Mouse (Mus musculus): ENCODE measurements around the gene Iqcf3. TPM values are rescaled to one million over a fixed set of nuclear protein-coding genes. Genes with fewer than 3 reads are reported as not detected.
"Not testable (repeated sequence)": the region's sequence is repeated elsewhere in the genome, so short reads cannot be mapped to it uniquely, and the experiment has no call there.

Gene Iqcf3
- polyA plus RNA-seq (2012; rRNA removed), result not detected in 2 replicates

DNA sequence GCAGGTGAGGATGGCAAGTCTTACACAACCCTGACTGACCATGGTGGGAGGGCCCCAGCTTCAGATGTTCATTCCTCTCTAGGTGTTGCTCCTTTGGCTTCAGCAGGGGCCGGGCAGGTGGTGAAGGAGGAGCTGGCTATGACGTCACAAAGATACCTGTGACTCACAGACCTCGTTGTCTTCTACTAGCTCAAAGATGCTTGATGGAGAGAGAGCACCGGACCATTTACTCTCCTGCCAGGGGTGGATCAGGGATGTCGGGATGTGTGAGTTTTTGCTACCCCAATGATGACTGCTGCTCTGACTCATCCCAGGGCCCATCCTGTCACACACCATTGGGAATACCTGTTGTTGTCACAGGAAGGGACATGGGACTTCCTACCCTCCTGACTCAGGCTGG is at the start of gene Iqcf3:
Gene Iqcf3, minus strand, starts transcription at position 101 of the 400 bp plus-strand sequence.
- DNase-seq (ENCODE audit: low read depth, low spot score), result no peak
- WGBS, result 85% methylated on average over 5 of the region's 5 CpGs

DNA sequence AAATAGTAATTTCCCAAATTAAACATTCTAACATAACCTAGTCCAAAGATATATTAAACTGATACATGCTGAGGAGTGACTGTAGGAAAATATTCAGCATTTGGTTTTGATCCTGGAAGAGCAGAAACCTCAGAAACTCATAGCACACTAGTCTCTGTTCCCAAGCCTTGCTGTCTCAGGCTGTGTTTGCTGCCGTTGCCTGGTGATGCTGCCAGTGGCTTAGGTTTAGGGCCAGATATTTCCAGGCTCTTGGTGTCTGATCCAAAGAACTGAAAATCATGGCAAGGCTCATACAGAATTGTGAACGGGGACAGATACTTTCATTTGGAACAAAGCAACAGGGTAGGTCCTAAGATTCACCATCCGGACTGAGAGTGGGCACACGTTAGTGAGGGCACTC is 49.3 kb upstream of the Iqcf3 start:
- 81% methylated on average over 4 of the region's 4 CpGs for WGBS
- no peak for DNase-seq (ENCODE audit: low read depth, low spot score)

GRCm38 (mm10) chr9:106600546-106600945 is 39.1 kb upstream of the Iqcf3 start:
- WGBS, result 22% methylated on average over 8 of the region's 8 CpGs
- peak; percentile 7 for DNase-seq (ENCODE audit: low read depth, low spot score)

DNA sequence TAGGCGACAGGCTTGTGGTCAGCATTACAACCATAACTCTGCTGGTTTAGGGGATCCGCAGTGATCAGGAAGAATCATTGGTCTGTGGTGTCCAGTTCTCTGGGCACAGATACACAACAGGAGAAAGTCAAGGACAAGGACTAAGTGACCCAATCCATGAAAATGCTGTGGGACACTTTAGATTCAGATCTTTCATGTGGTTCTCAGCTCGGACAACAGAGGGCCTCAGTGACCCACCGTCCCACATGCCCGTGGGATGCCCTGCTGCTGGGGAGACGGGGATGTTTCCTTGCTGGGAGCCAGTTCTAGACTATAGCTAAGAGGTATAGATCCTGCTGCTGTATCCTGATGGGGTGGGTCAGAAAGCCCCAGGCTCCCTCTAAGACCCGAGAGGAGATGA is 37.0 kb upstream of the Iqcf3 start:
- no peak for DNase-seq (ENCODE audit: low read depth, low spot score)
- WGBS, result 42% methylated on average over 7 of the region's 7 CpGs

DNA sequence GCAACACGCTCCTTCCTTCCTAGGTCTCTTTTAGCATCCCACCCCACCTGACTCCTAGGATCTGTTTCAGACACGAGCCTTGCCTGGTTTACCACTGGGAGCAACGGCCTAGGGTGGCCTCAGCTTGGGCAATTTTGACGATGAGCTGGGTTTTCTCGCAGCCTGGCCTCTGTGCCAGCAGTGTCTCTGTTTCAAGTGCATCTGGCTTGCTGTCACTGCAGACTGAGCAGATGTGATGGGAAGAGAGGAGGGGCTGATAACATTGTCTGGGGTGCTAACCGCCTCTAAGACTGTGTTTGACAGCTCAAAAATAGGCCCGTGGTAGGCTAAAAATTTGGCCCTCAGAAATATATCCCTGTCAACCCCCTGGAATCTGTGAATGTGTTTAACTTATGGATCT is 34.4 kb upstream of the Iqcf3 start:
- WGBS, result 71% methylated on average over 7 of the region's 7 CpGs

DNA sequence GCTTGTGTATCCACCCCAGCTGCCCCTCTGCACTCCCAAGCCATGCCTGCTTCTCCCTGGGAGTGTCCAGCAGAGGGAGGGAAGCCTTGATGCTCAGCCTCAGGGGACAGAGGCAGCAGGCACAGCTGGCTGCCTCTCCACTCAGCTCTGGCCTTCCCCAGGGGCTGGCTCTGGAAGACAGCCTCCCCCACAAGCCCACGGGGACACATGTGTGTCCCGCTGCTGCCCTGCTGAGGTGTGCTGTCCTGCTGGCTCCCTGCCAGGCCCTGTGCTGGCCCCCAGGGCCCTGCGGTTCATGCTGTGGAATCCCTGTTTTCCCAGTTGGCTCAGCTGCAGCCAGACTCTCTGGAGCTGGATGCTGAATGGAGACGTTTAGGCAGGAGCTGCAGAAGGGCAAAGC is 34.0 kb upstream of the Iqcf3 start:
- not testable (repeated sequence) for DNase-seq (ENCODE audit: low read depth, low spot score)
- 14% methylated on average over 4 of the region's 4 CpGs for WGBS

More for the DNA sequence above, 34.4 kb upstream of the Iqcf3 start:
- no peak for DNase-seq (ENCODE audit: low read depth, low spot score)

GRCm38 (mm10) chr9:106592158-106592557 is 30.7 kb upstream of the Iqcf3 start:
- 89% methylated on average over 5 of the region's 5 CpGs for WGBS
- DNase-seq (ENCODE audit: low read depth, low spot score), result no peak

- DNase-seq (ENCODE audit: low read depth, low spot score), result no peak
- 75% methylated on average over 1 of the region's 1 CpGs for WGBS
Measured at GRCm38 (mm10) chr9:106582552-106582951, 21.1 kb upstream of the Iqcf3 start.

DNA sequence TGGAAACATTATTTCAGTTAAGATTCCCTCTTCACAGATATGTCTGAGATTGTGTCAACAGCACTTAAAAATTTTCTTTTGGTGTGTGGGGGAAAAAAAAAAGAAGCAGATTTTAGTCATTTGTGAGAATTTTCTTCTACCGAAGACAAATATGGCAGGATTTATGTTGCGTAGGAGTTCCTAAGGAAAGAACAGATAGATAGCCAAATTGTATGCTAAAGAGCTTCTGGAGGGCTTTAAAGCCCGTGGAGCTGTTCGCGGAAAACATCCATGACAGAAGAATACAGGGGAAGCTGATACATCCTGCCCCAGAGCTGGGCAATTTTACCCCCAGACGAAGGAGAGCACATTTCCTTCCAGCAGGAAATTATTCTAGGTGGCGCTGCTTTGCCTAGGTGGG is 18.6 kb upstream of the Iqcf3 start:
- no peak for DNase-seq (ENCODE audit: low read depth, low spot score)
- 83% methylated on average over 7 of the region's 7 CpGs for WGBS

DNA sequence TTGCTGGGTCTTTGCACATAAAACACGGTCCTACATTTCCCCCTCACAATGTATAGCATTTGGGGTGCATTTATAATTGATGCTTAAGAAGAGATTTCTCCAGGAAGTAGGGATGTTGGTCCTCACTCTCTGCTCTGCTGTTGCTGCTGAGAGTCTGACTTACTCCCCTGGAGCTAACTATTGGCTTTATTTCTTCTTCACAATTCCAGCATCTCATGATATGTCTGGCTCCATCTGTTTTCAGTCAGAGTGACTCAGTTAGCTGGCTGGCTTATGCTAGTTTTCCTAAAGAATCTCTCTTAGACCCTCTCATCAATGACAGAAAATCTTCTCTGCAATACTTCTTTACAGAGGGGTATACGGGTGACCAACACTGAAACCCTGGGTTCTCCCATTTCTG is 14.7 kb upstream of the Iqcf3 start:
- WGBS, result 83% methylated on average over 2 of the region's 2 CpGs
- DNase-seq (ENCODE audit: low read depth, low spot score), result no peak

GRCm38 (mm10) chr9:106573366-106573765 is 11.9 kb upstream of the Iqcf3 start:
- DNase-seq (ENCODE audit: low read depth, low spot score), result no peak
- 79% methylated on average over 5 of the region's 5 CpGs for WGBS

DNA sequence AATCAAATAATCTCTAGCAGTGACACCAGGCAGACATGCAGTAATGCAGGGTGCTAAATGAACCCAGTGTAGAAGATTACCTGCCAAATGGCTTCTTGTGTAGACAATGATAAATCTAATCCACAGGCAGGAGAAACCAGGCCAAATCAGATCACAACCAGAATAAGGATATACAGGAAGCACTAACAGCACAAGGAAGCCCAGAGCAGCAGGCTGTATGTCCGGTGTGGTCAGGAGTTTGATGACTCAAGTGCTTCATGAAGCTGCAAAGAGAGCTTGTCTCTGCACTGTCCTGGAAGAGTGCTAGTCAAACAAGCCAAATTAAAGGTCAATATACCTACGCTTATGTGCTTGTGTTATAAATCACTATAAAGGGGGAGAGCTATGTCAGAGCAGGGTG is 10.8 kb upstream of the Iqcf3 start:
- WGBS, result 43% methylated on average over 2 of the region's 2 CpGs
- no peak for DNase-seq (ENCODE audit: low read depth, low spot score)

DNA sequence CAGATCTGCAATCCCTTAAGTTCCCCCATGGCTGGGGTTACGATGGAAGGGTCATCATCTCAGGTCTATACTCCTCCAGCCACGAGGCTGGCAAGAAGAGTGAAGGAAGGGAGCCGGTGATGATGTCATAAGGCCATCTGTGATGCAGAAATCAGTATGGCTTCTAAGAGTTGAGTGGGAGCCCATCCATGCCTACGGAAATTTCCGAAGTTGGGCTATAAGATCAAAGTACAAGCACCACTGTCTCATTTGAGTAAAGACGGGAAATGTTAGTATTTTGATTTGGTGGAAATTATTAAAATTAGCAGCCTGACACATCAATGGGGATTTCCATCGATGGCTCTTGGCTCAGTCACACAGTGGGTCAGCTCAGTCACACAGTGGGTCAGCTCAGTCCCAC is 9.5 kb upstream of the Iqcf3 start, which contains the start of gene Iqcf4:
Gene Iqcf4, minus strand, starts transcription at position 101 of the 400 bp plus-strand sequence.
- DNase-seq (ENCODE audit: low read depth, low spot score), result no peak
- 83% methylated on average over 7 of the region's 7 CpGs for WGBS

- 28% methylated on average over 11 of the region's 11 CpGs for WGBS
- DNase-seq (ENCODE audit: low read depth, low spot score), result peak; percentile 16
Measured at GRCm38 (mm10) chr9:106566437-106566836, 5.0 kb upstream of the Iqcf3 start.

GRCm38 (mm10) chr9:106564025-106564424 is 2.6 kb upstream of the Iqcf3 start:
- WGBS, result 75% methylated on average over 8 of the region's 8 CpGs
- DNase-seq (ENCODE audit: low read depth, low spot score), result no peak

DNA sequence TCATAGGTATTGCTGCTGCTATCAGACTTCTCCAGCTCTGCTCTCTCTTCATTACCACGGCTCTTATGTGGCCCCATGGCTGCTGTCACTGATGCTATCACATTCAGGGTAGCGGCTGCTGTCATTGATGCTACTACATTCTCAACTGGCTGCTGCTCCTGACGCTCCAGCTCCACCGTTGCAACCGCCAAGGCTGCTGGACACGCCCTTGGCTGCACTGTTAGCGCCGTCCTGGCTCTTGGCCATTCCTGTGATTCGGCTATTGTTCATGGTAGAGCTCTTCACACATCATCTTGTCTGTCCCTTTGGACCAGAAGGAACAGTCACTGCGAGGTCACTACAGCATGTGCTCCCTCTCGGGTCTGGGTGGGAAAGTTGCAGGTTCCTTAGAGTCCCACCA is 860 bp upstream of the Iqcf3 start:
- WGBS, result 67% methylated on average over 11 of the region's 11 CpGs
- DNase-seq (ENCODE audit: low read depth, low spot score), result no peak

GRCm38 (mm10) chr9:106534975-106535374 is 26.5 kb downstream of the Iqcf3 start:
- no peak for DNase-seq (ENCODE audit: low read depth, low spot score)
- WGBS, result 87% methylated on average over 11 of the region's 11 CpGs

- no peak for DNase-seq (ENCODE audit: low read depth, low spot score)
- WGBS, result 87% methylated on average over 7 of the region's 7 CpGs
Measured at GRCm38 (mm10) chr9:106534296-106534695, 27.1 kb downstream of the Iqcf3 start.

DNA sequence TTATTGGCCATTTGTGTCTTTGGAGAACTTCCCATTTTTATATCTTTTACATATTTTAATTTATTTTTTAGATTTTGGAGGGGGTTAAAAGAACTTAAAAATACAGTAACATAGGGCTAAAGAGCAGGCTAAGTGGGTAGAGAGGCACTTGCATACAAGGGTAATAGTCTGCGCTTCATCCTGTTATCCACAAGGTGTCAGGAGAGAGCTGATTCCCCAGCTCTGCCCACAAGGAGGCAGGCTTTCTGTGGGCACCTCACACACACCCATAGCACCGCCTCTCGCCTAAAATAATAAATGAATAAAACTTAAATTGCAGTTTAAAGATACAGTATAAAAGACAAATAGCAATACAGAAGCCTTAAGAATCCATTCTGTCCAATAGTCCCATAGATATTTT is 29.6 kb downstream of the Iqcf3 start:
- DNase-seq (ENCODE audit: low read depth, low spot score), result peak; percentile 19
- 10% methylated on average over 3 of the region's 3 CpGs for WGBS

DNA sequence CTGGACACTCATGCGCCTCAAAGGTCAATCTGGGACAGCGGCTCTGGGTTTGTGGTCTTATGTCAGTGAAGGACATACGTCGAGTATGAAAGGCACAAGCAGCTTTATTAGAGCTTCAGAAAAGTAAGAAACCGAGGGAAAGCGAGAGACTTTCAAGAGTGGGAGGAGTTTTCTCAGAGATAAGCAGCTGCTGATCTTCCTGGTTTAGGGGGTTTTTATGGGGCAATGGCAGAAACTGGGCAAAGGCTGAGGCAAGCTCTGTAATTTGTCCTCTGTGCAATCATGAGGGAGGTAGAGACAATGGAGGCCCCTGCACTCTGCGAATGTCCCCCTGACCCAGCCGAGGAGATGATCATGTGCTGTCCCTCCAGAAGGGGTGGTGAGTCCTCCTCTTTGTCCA is 41.5 kb downstream of the Iqcf3 start:
- WGBS, result 24% methylated on average over 8 of the region's 8 CpGs
- DNase-seq (ENCODE audit: low read depth, low spot score), result no peak

GRCm38 (mm10) chr9:106519433-106519832 is 42.0 kb downstream of the Iqcf3 start:
- no peak for DNase-seq (ENCODE audit: low read depth, low spot score)
- WGBS, result 29% methylated on average over 2 of the region's 2 CpGs

GRCm38 (mm10) chr9:106514273-106514672 is 47.2 kb downstream of the Iqcf3 start, which contains the start of gene Iqcf5:
Gene Iqcf5, plus strand, starts transcription at chr9:106514573.
- no peak for DNase-seq (ENCODE audit: low read depth, low spot score)
- WGBS, result 79% methylated on average over 4 of the region's 4 CpGs

Measured in large intestine, adult 2 months (tissue).